8 mouse cellular contexts compared by ENCODE assay signal in genomic region chr7:13277081-13277480, GRCm38 (mm10). TPM values are rescaled to one million over a fixed set of nuclear protein-coding genes. Genes with fewer than 3 reads are reported as not detected.
A peak's percentile ranks its signal among the peaks of the same experiment; 100 is the strongest.
DNase-seq lines count a peak whose midpoint lies in the region; ATAC-seq and TF ChIP-seq lines count a peak whose summit lies in the region.

TSS of gene Lig1 (plus strand) at chr7:13277283.

- H3K4me2 ChIP-seq in lung, embryonic 14.5 days, result peak within 1 kb of the TSS; percentile 78
- peak within 1 kb of the TSS; percentile 66 for H3K4me2 ChIP-seq in forebrain, embryonic 11.5 days (ENCODE audit: low read depth, low read length, severe bottlenecking)
- peak within 1 kb of the TSS; percentile 82 for H3K4me2 ChIP-seq in limb, embryonic 13.5 days (replicated peaks)
- H3K4me2 ChIP-seq in stomach, embryonic 14.5 days (replicated peaks; ENCODE audit: low read depth, low read length), result peak within 1 kb of the TSS; percentile 74

- TF ChIP-seq CTCF in lung, embryonic 14.5 days (IDR thresholded peaks at IDR 0.05; ENCODE audit: low read depth), result no peak
- TF ChIP-seq CTCF in brain, embryonic 14.5 days (IDR thresholded peaks at IDR 0.05; ENCODE audit: borderline replicate concordance, extremely low read depth, insufficient read depth, insufficient read length), result no peak

- H3K27ac ChIP-seq in lung, embryonic 14.5 days (ENCODE audit: low read depth), result peak within 1 kb of the TSS; percentile 89
- H3K27ac ChIP-seq in forebrain, embryonic 11.5 days (ENCODE audit: low read depth, low read length), result peak within 1 kb of the TSS; percentile 79
- 0 out of 2 replicates have a peak within 1 kb of the TSS, but pooled peaks have one; percentile 82 for H3K27ac ChIP-seq in limb, embryonic 13.5 days
- peak within 1 kb of the TSS; percentile 35; the same call in 1 of the 2 replicates for H3K27ac ChIP-seq in stomach, embryonic 14.5 days (ENCODE audit: low read length)

- no peak for TF ChIP-seq POLR2A in brain, embryonic 14.5 days (IDR thresholded peaks at IDR 0.05; ENCODE audit: borderline replicate concordance, extremely low read depth, insufficient read depth, insufficient read length, poor library complexity, severe bottlenecking)

- 96% methylated on average over 16 of the region's 16 CpGs for WGBS in lung, embryonic 14.5 days
- WGBS in forebrain, embryonic 11.5 days, result 97% methylated on average over 16 of the region's 16 CpGs
- WGBS in limb, embryonic 13.5 days, result 98% methylated on average over 16 of the region's 16 CpGs
- 97% methylated on average over 16 of the region's 16 CpGs for WGBS in stomach, embryonic 14.5 days

- H3K9ac ChIP-seq in lung, embryonic 14.5 days, result peak within 1 kb of the TSS; percentile 70
- peak within 1 kb of the TSS; percentile 77 for H3K9ac ChIP-seq in forebrain, embryonic 11.5 days (ENCODE audit: low read length)
- H3K9ac ChIP-seq in limb, embryonic 13.5 days, result peak within 1 kb of the TSS; percentile 81
- peak within 1 kb of the TSS; percentile 32 for H3K9ac ChIP-seq in stomach, embryonic 14.5 days (replicated peaks; ENCODE audit: low read depth, low read length)

- no peaks in the 10 kb centered on the region for H3K9me3 ChIP-seq in lung, embryonic 14.5 days (ENCODE audit: low read depth, low read length)
- H3K9me3 ChIP-seq in forebrain, embryonic 11.5 days (ENCODE audit: control insufficient read depth, low read length), result no peaks in the 10 kb centered on the region
- H3K9me3 ChIP-seq in limb, embryonic 13.5 days, result 0 out of 2 replicates have a peak, but pooled peaks cover 7% of the 10 kb centered on the region
- no peaks in the 10 kb centered on the region for H3K9me3 ChIP-seq in stomach, embryonic 14.5 days (ENCODE audit: control insufficient read depth, low read depth, low read length)

- peaks cover 29% of the 10 kb centered on the region for H3K36me3 ChIP-seq in lung, embryonic 14.5 days (ENCODE audit: insufficient read depth)
- H3K36me3 ChIP-seq in forebrain, embryonic 11.5 days (ENCODE audit: control insufficient read depth, insufficient read depth, low read length), result peaks cover 5% of the 10 kb centered on the region
- H3K36me3 ChIP-seq in limb, embryonic 13.5 days, result peaks cover 58% of the 10 kb centered on the region
- H3K36me3 ChIP-seq in stomach, embryonic 14.5 days (ENCODE audit: control insufficient read depth, insufficient read depth, low read length), result peaks cover 15% of the 10 kb centered on the region

- H3K4me3 ChIP-seq in lung, embryonic 14.5 days (ENCODE audit: low read depth, low read length), result peak within 1 kb of the TSS; percentile 63
- H3K4me3 ChIP-seq in forebrain, embryonic 11.5 days (ENCODE audit: low read depth, low read length), result peak within 1 kb of the TSS; percentile 58
- peak within 1 kb of the TSS; percentile 65 for H3K4me3 ChIP-seq in limb, embryonic 13.5 days
- peak within 1 kb of the TSS; percentile 42 for H3K4me3 ChIP-seq in stomach, embryonic 14.5 days (ENCODE audit: low read depth, low read length)

- no peak for ATAC-seq in lung, embryonic 14.5 days (ENCODE audit: insufficient read depth)
- no peak for ATAC-seq in forebrain, embryonic 11.5 days (replicated peaks; ENCODE audit: low FRiP score)
- ATAC-seq in limb, embryonic 13.5 days (ENCODE audit: low FRiP score, low read depth), result no peak
- ATAC-seq in stomach, embryonic 14.5 days (ENCODE audit: insufficient number of reproducible peaks, insufficient read depth, low FRiP score, low read depth), result no peak

- H3K27me3 ChIP-seq in lung, embryonic 14.5 days (ENCODE audit: insufficient read depth, low read length), result no peaks in the 10 kb centered on the region
- H3K27me3 ChIP-seq in forebrain, embryonic 11.5 days (ENCODE audit: control insufficient read depth, insufficient read depth, low read length), result no peaks in the 10 kb centered on the region
- H3K27me3 ChIP-seq in limb, embryonic 13.5 days, result no peaks in the 10 kb centered on the region
- H3K27me3 ChIP-seq in stomach, embryonic 14.5 days (ENCODE audit: control insufficient read depth, insufficient read depth, low read length), result no peaks in the 10 kb centered on the region

- DNase-seq in lung, embryonic 14.5 days, result no peak
- no peak for DNase-seq in lung, postnatal 36 days
- no peak for DNase-seq in brain, embryonic 14.5 days (ENCODE audit: low read depth)
- DNase-seq in forebrain, embryonic 11.5 days (ENCODE audit: low spot score), result no peak
- no peak for DNase-seq in right cerebral cortex, postnatal 10 days (ENCODE audit: low spot score in 2 of 2)
- no peak for DNase-seq in lung, adult 18-20 months

- peaks cover 3% of the 10 kb centered on the region; the same call in 1 of the 2 replicates for H3K4me1 ChIP-seq in lung, embryonic 14.5 days (ENCODE audit: insufficient read depth)
- H3K4me1 ChIP-seq in forebrain, embryonic 11.5 days (replicated peaks; ENCODE audit: control insufficient read depth, insufficient read depth, low read length), result peaks cover 3% of the 10 kb centered on the region; the same call in 1 of the 2 replicates
- peaks cover 5% of the 10 kb centered on the region; the same call in 1 of the 2 replicates for H3K4me1 ChIP-seq in limb, embryonic 13.5 days
- H3K4me1 ChIP-seq in stomach, embryonic 14.5 days (ENCODE audit: control insufficient read depth, insufficient read depth, low read length), result no peaks in the 10 kb centered on the region

RNA-seq across cellular contexts. Expression of gene Lig1, which starts in this region (rescaled TPM):
- 122 and 135 TPM in 2 replicates for polyA plus RNA-seq in lung, embryonic 14.5 days (2014; fragmentation: Nextera tagmentation; extraction: Ambion mirVana)
- 41.8 and 45.8 TPM in 2 replicates for polyA plus RNA-seq in brain, embryonic 14.5 days (2012; rRNA removed)
- polyA plus RNA-seq in forebrain, embryonic 11.5 days (2014; fragmentation: Nextera tagmentation; extraction: Ambion mirVana), result 159 and 172 TPM in 2 replicates
- 116 and 123 TPM in 2 replicates for polyA plus RNA-seq in limb, embryonic 13.5 days (2015; fragmentation: Nextera tagmentation; extraction: Ambion mirVana)
- 117 and 124 TPM in 2 replicates for polyA plus RNA-seq in stomach, embryonic 14.5 days (2014; fragmentation: Nextera tagmentation; extraction: Ambion mirVana)

Comparison
In these comparisons a context has a peak if more than half of its experiments do, and no peak if none do; other contexts are left out.
1. H3K27ac ChIP-seq: peak in every context shown above with its lines; median percentile 89 in lung, embryonic 14.5 days; 82 in limb, embryonic 13.5 days; 79 in forebrain, embryonic 11.5 days; 35 in stomach, embryonic 14.5 days.